Mouse (Mus musculus) left cerebral cortex, adult 2 months (tissue): ENCODE measurements at regions not wholly inside any gene's neighbourhood (a gene's known extent, or its start where the extent isn't known, plus 50 kb on each side); places are given as distances from the start of the nearest gene placed in this dataset.

Experiments used
- DNase-seq, 2 experiments: peaks; one replicate each; pipeline ENCODE4 v3.0.0; 2021 to 2022; ENCODE audit warnings: low spot score in 2 of 2, mixed read lengths in 1 of 2; ENCODE audit errors: extremely low spot score in 1 of 2
- H3K27ac ChIP-seq: fragments of 200-600 bp; 2 replicates; pipeline ENCODE4 v1.8.1; 2022
- H3K4me3 ChIP-seq: fragments of 200-600 bp; 2 replicates; pipeline ENCODE4 v1.8.1; 2022
- CTCF ChIP-seq: fragments of 200-600 bp; IDR thresholded peaks from 2 replicates; pipeline ENCODE4 v1.8.1; 2022; ENCODE audit warnings: antibody characterized with exemption, mild to moderate bottlenecking, moderate library complexity
- intact Hi-C: fragments of 180-260 bp; cut with DNase I; formaldehyde crosslinking; loops from one replicate; pipeline ENCODE4 v1.15.1; 2025

- Histone ChIP-seq H3K27ac (no peak overlapping the region), H3K4me3 (no peak overlapping the region)
- DNase-seq: no peak
- intact Hi-C loops: loop anchor here (2.0 kb wide), 1 partner anchor 40 kb away; no protein-coding TSS in a partner anchor
- no peak for TF ChIP-seq CTCF
Observed at GRCm38 (mm10) chr6:84514623-84515022, 79.1 kb downstream of the Cyp26b1 start.

GRCm38 (mm10) chr6:84508598-84508997 lies 85.1 kb downstream of the Cyp26b1 start:
- Histone ChIP-seq H3K4me3 (no peak overlapping the region), H3K27ac (no peak overlapping the region)
- intact Hi-C loops: no loop called here
- DNase-seq: no peak
- TF ChIP-seq CTCF: no peak

- intact Hi-C loops: no loop called here
- peak; percentile 11 for TF ChIP-seq CTCF
- H3K27ac ChIP-seq: no peak overlapping the region
- H3K4me3 ChIP-seq: no peak overlapping the region
- DNase-seq: no peak
Observed at GRCm38 (mm10) chr6:84506675-84507074, 87.0 kb downstream of the Cyp26b1 start.

- intact Hi-C loops: no loop called here
- no peak for TF ChIP-seq CTCF
- H3K4me3 ChIP-seq: no peak overlapping the region
- H3K27ac ChIP-seq: no peak overlapping the region
- no peak for DNase-seq
Observed at GRCm38 (mm10) chr6:84500255-84500886, 93.3 kb downstream of the Cyp26b1 start.

GRCm38 (mm10) chr6:84498076-84498475 lies 95.6 kb downstream of the Cyp26b1 start:
- no peak for DNase-seq
- TF ChIP-seq CTCF: no peak
- intact Hi-C loops: no loop called here
- no peak overlapping the region for H3K27ac ChIP-seq
- H3K4me3 ChIP-seq: no peak overlapping the region

GRCm38 (mm10) chr6:84493676-84494075 lies 100.0 kb downstream of the Cyp26b1 start:
- no peak overlapping the region for H3K4me3 ChIP-seq
- DNase-seq: no peak
- no peak overlapping the region for H3K27ac ChIP-seq
- TF ChIP-seq CTCF: no peak
- intact Hi-C loops: no loop called here

- intact Hi-C loops: no loop called here
- Histone ChIP-seq H3K27ac (no peak overlapping the region), H3K4me3 (no peak overlapping the region)
- no peak for TF ChIP-seq CTCF
- DNase-seq: no peak
Observed at GRCm38 (mm10) chr6:84493169-84493568, 100.5 kb downstream of the Cyp26b1 start.

- no peak for TF ChIP-seq CTCF
- DNase-seq: no peak
Observed at GRCm38 (mm10) chr6:84492594-84492993, 101.1 kb downstream of the Cyp26b1 start.

GRCm38 (mm10) chr6:84491106-84491505 lies 102.6 kb downstream of the Cyp26b1 start:
- DNase-seq: no peak
- intact Hi-C loops: no loop called here
- no peak for TF ChIP-seq CTCF
- no peak overlapping the region for H3K27ac ChIP-seq
- no peak overlapping the region for H3K4me3 ChIP-seq

More at GRCm38 (mm10) chr6:84492594-84492993, 101.1 kb downstream of the Cyp26b1 start:
- intact Hi-C loops: no loop called here
- H3K4me3 ChIP-seq: no peak overlapping the region
- H3K27ac ChIP-seq: no peak overlapping the region

GRCm38 (mm10) chr6:84481205-84481604 lies 112.5 kb downstream of the Cyp26b1 start:
- TF ChIP-seq CTCF: no peak
- no peak for DNase-seq
- H3K27ac ChIP-seq: no peak overlapping the region
- intact Hi-C loops: no loop called here
- no peak overlapping the region for H3K4me3 ChIP-seq

- no peak for DNase-seq
- intact Hi-C loops: no loop called here
- Histone ChIP-seq H3K27ac (no peak overlapping the region), H3K4me3 (no peak overlapping the region)
- no peak for TF ChIP-seq CTCF
Observed at GRCm38 (mm10) chr6:84477072-84477471, 116.6 kb downstream of the Cyp26b1 start.

GRCm38 (mm10) chr6:84476466-84476865 lies 117.2 kb downstream of the Cyp26b1 start:
- no peak for TF ChIP-seq CTCF
- H3K27ac ChIP-seq: no peak overlapping the region
- intact Hi-C loops: no loop called here
- no peak overlapping the region for H3K4me3 ChIP-seq
- peak in 1 of 2 experiments; percentile 19 for DNase-seq

GRCm38 (mm10) chr6:84474835-84475234 lies 118.9 kb downstream of the Cyp26b1 start:
- TF ChIP-seq CTCF: no peak
- intact Hi-C loops: loop anchor here (2.0 to 5.0 kb wide), 2 partner anchors 40 to 68 kb away; no protein-coding TSS in a partner anchor

More at GRCm38 (mm10) chr6:84474835-84475234, 118.9 kb downstream of the Cyp26b1 start:
- H3K27ac ChIP-seq: no peak overlapping the region
- H3K4me3 ChIP-seq: no peak overlapping the region
- DNase-seq: no peak
